Mouse (Mus musculus) heart, embryonic 14.5 days (tissue): ENCODE results near the gene Bscl2. TPM values are rescaled to one million over a fixed set of nuclear protein-coding genes. Genes with fewer than 3 reads are reported as not detected.
"Not testable (repeated sequence)": the region's sequence is repeated elsewhere in the genome, so short reads cannot be mapped to it uniquely, and the experiment has no call there.

ENCODE experiments used
- ATAC-seq: fragments of 200-750 bp; cut with Nextera tagmentation; 2 replicates; pipeline ENCODE4 v1.8.0; 2017; ENCODE audit warnings: low read depth, moderate TSS enrichment; ENCODE audit not compliant: insufficient number of reproducible peaks, insufficient read depth, low FRiP score
- H3K27ac ChIP-seq, 2 experiments: fragments of 200-500 bp in 1 of 2; fragments of 300-500 bp in 1 of 2; sonication (generic) in 1 of 2; replicated peaks in 1 of 2; 2 replicates each; pipeline ENCODE4 v1.5.1; 2012 to 2014; ENCODE audit warnings: low read depth in 2 of 2, low read length in 2 of 2, control low read depth in 1 of 2, mild to moderate bottlenecking in 1 of 2, mixed read lengths in 1 of 2; ENCODE audit not compliant: control insufficient read depth in 1 of 2, insufficient read depth in 1 of 2
- H3K27me3 ChIP-seq: fragments of 300-500 bp; sonication (generic); 2 replicates; pipeline ENCODE4 v1.6.1; 2014; ENCODE audit warnings: mild to moderate bottlenecking, low read length, control low read depth; ENCODE audit not compliant: control insufficient read depth, insufficient read depth
- H3K36me3 ChIP-seq: fragments of 300-500 bp; sonication (generic); 2 replicates; pipeline ENCODE4 v1.6.1; 2014; ENCODE audit warnings: mild to moderate bottlenecking, control low read depth, low read length, mixed read lengths; ENCODE audit not compliant: control insufficient read depth, insufficient read depth
- H3K4me1 ChIP-seq, 2 experiments: fragments of 200-500 bp in 1 of 2; fragments of 300-500 bp in 1 of 2; sonication (generic) in 1 of 2; 2 replicates each; pipeline ENCODE4 v1.6.1; 2012 to 2014; ENCODE audit warnings: low read length in 2 of 2, control low read depth in 1 of 2, mixed read lengths in 1 of 2; ENCODE audit not compliant: control insufficient read depth in 2 of 2, insufficient read depth in 2 of 2
- H3K4me2 ChIP-seq: fragments of 300-500 bp; sonication (generic); 2 replicates; pipeline ENCODE4 v1.6.1; 2014; ENCODE audit warnings: mild to moderate bottlenecking, low read length
- H3K4me3 ChIP-seq, 2 experiments: fragments of 200-500 bp in 1 of 2; fragments of 300-500 bp in 1 of 2; sonication (generic) in 1 of 2; 2 replicates each; pipeline ENCODE4 v1.5.1; 2012 to 2014; ENCODE audit warnings: low read length in 2 of 2, mild to moderate bottlenecking in 2 of 2, control low read depth in 1 of 2, low read depth in 1 of 2, moderate library complexity in 1 of 2; ENCODE audit not compliant: control insufficient read depth in 1 of 2, insufficient read depth in 1 of 2
- H3K9ac ChIP-seq: fragments of 300-500 bp; sonication (generic); 2 replicates; pipeline ENCODE4 v1.6.1; 2014; ENCODE audit warnings: mild to moderate bottlenecking, low read length
- H3K9me3 ChIP-seq: fragments of 300-500 bp; sonication (generic); 2 replicates; pipeline ENCODE4 v1.6.1; 2016; ENCODE audit warnings: low read length, control low read depth; ENCODE audit not compliant: control insufficient read depth
- WGBS: fragments of 180-500 bp; shearing (Covaris S2); extraction: QIAGEN DNeasy Blood & Tissue Kit; methylation state at CpG from one replicate; pipeline ENCODE4 v1.1.7; 2014; 5-methylcytosine and 5-hydroxymethylcytosine counted together
- polyA plus RNA-seq: library from polyadenylated mRNA; unstranded; fragments of >200 nt; fragmentation: Nextera tagmentation; extraction: Ambion mirVana; gene quantifications from 2 replicates; pipeline ENCODE4 v1.2.1, GENCODE M21; 2014

Gene Bscl2
- polyA plus RNA-seq, 1 experiment from 2014 or later: 45.0 TPM

DNA sequence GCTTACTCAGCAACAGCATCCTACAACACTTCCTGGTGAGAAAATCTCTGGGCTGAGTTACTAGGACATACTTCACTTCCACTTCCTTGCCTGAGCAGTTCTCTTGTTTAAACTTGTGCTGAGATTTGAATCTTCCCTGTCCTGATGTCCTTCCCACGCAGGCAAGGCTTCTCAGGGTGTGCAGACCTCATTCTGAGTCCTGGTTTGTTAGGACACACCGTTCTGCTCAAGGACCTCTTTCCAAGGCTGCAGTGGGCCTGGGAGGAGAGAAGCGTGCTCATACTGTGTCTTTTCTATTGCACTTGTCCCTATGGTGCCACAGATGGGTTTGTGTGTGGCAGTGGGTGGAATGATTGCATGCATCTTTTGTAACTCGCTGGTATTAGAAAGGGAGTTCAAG is 4.3 kb upstream of the Bscl2 start:
- Histone ChIP-seq H3K36me3 (peaks cover 82% of the 10 kb centered on the region), H3K9ac (no peak overlapping the region), H3K4me1 (peaks cover under 1 to 2% of the 10 kb centered on the region in 2 experiments; a peak in 2 of 4 replicates), H3K4me3 (no peak overlapping the region), H3K9me3 (no peaks in the 10 kb centered on the region), H3K27me3 (no peaks in the 10 kb centered on the region), H3K4me2 (no peak overlapping the region), H3K27ac (no peak overlapping the region)
- WGBS: 84% methylated on average over 4 of the region's 4 CpGs
- ATAC-seq: no peak

DNA sequence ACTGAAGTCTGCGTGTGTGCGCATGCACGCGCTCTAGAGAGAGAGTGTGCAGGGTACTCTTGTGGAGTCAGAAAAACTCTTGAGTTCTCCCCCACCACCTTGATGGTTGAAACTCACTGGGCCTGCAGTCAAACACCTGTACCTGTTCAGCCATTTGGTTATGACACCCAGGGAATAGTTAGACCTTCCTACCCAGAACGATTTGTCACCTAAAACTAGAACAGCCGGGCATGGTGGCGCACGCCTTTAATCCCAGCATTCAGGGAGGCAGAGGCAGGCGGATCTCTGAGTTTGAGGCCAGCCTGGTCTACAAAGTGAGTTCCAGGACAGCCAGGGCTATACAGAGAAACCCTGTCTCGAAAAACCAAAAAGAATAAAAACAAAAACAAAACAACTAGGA is 940 bp upstream of the Bscl2 start:
- not testable (repeated sequence) for H3K4me2 ChIP-seq, H3K9me3 ChIP-seq, H3K27me3 ChIP-seq, H3K4me3 ChIP-seq, ATAC-seq, H3K9ac ChIP-seq, H3K27ac ChIP-seq
- Histone ChIP-seq H3K36me3 (peaks cover 48% of the 10 kb centered on the region), H3K4me1 (peaks cover 20 to 30% of the 10 kb centered on the region in 2 experiments)
- WGBS: 97% methylated on average over 10 of the region's 10 CpGs

DNA sequence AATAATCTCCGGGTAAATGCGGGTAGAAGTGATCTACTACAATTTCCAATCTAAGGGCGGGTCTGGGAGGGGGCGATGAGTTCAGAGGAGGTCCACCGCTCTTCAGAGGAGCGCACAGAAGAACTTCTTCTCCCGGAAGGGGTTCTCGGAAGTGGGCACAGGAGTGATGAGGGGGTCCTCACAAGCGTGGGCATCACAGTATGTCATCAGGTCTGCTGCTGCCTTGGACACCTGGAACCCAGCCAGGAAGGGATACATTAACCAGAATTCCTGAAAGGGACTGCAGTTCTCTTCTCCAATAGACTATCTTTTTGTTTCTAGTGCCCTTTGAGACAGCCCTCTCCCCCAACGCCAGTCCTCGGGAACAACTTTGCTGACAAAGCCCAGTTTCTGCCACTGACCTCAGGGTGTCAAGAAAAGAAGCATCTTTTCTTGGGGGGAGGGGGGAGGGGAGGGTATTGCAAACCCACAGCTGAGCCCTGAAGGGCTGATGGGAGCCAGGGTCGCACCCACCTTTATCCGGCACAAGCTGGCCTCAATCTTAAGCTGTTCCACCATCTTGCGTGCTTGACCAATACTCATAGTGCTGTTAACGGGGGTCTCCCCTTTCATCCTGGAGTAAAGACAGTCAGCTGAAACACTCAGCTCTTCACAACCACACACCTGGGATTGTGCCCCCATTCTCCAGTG is 919 bp downstream of the Bscl2 start:
- peak overlapping the region; percentile 92 to 93 for H3K27ac ChIP-seq
- H3K9ac ChIP-seq: peak overlapping the region; percentile 79
- H3K36me3 ChIP-seq: peaks cover 44% of the 10 kb centered on the region
- 18% methylated on average over 15 of the region's 15 CpGs for WGBS
- H3K4me1 ChIP-seq: peaks cover 20 to 30% of the 10 kb centered on the region in 2 experiments
- no peaks in the 10 kb centered on the region for H3K27me3 ChIP-seq
- peak overlapping the region; percentile 50 to 63 for H3K4me3 ChIP-seq
- ATAC-seq: no peak
- H3K9me3 ChIP-seq: no peaks in the 10 kb centered on the region
- peak overlapping the region; percentile 82 for H3K4me2 ChIP-seq

DNA sequence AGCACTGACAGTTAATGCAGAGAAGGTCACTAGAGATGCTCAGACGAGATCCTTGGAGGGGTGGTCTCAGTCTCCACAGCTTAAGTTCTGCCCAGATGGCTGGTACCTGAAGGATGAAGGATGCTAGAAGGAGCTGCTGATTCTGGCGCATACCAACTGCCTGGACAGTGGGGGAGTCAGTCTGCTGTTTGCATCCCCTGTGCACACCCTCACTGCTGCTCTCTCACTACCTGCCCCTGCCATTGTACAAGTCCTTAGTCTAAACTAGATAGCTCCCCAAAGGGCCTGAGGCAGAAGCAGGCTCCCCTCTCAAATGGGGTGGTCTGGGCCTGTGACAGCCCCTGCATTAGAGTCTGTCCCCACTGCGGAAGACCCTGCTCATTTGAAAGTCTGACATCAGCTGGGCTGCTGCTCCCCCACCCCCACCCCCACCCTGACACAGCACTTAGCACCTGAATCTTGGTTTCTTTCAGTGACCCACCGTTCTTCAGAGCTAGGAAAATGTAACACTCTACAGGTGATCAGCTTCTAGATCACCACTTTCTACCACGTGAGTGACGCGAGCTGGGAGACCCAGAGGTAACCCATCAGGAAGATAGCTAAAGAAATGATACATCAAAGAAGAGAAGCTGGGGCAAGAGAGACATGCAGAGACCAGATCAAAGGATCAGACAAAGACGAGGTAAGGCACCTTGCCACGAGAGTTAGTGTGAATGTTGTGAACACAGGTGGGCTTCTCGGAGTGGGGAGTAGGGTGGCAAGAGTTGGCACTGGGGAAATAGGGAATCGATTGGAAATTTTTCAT is 2.0 kb downstream of the Bscl2 start, which contains the start of gene Gng3:
Gene Gng3 (minus strand): TSS at position 92 of the 805 bp plus-strand sequence.
- no peaks in the 10 kb centered on the region for H3K9me3 ChIP-seq
- no peak for ATAC-seq
- no peaks in the 10 kb centered on the region for H3K27me3 ChIP-seq
- 62% methylated on average over 11 of the region's 11 CpGs for WGBS
- H3K4me1 ChIP-seq: peaks cover 20 to 30% of the 10 kb centered on the region in 2 experiments
- H3K27ac ChIP-seq: peak within 1 kb of the TSS; percentile 92 to 93
- H3K9ac ChIP-seq: peak within 1 kb of the TSS; percentile 79
- H3K4me3 ChIP-seq: peak within 1 kb of the TSS; percentile 50 to 63
- peak within 1 kb of the TSS; percentile 83 for H3K4me2 ChIP-seq
- peaks cover 37% of the 10 kb centered on the region for H3K36me3 ChIP-seq

DNA sequence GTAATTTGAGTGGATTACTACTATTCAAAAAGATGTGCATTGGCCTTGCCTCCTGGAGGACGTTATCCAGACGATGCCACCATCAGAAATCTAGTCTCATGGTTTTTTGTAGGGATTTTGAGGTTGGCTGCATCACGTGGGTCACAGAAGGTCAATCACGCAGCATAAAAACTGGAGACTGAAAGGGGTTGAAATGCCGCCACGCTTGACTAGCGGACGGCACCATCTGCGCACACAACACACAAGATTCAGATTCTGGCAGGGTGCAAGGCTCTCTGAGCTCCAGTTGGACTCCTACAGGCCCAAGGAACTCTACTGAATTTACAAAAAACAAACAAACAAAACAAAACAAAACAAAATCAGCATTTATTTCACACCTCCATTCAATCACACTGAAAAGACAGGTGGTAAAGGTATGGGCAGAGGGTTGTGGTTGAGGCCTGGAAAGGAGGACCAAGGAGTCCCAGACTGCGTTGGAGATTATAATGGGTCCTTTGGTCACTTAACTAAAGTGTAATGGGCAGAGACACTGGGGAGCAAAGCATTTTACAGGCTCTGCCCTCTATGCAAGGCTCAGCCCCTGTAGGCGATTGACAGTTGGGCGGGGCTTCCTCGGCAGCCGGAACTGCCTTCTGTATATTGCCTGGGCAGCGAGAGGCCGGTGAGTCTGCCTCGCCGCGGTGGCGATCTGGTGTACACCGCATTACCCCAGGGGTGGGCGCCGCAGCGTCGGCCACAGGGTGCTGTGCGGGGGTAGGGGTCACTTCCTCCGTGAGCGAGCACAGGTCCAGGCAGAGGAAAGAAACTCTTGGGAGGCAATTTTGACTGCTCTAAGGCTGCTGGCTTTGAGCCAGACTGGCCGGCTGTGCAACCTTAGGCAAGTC is 2.9 kb downstream of the Bscl2 start:
- H3K27ac ChIP-seq: no peak overlapping the region

DNA sequence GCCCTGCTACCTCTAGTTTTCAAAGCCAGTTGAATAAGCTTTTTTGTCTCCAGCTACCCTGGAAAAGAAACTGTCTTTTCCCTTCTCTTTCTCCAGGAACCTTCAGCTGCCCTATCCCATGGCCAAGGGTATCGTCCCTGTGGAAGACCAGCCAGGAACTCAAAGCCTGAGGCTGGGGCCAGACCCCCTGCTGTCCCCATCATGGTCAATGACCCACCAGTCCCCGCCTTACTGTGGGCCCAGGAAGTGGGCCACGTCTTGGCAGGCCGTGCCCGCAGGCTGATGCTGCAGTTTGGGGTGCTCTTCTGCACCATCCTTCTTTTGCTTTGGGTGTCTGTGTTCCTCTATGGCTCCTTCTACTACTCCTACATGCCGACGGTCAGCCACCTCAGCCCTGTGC is 3.7 kb downstream of the Bscl2 start:
- no peaks in the 10 kb centered on the region for H3K27me3 ChIP-seq
- ATAC-seq: no peak
- H3K9me3 ChIP-seq: no peaks in the 10 kb centered on the region
- H3K4me1 ChIP-seq: peaks cover 20 to 30% of the 10 kb centered on the region in 2 experiments
- peak overlapping the region; percentile 51 to 53; a peak in 3 of 4 replicates for H3K4me3 ChIP-seq
- peaks cover 31% of the 10 kb centered on the region for H3K36me3 ChIP-seq
- no peak overlapping the region for H3K27ac ChIP-seq
- H3K4me2 ChIP-seq: peak overlapping the region; percentile 83
- H3K9ac ChIP-seq: peak overlapping the region; percentile 77
- 88% methylated on average over 7 of the region's 7 CpGs for WGBS

More for the DNA sequence above, 2.9 kb downstream of the Bscl2 start:
- Histone ChIP-seq H3K27me3 (no peaks in the 10 kb centered on the region), H3K9ac (peak overlapping the region; percentile 77), H3K4me3 (peak overlapping the region; percentile 51 to 53), H3K9me3 (no peaks in the 10 kb centered on the region), H3K4me1 (peaks cover 20 to 30% of the 10 kb centered on the region in 2 experiments), H3K36me3 (peaks cover 31% of the 10 kb centered on the region), H3K4me2 (peak overlapping the region; percentile 83)
- peak; percentile 42; the same call in 1 of the 2 replicates for ATAC-seq
- 25% methylated on average over 29 of the region's 29 CpGs for WGBS

DNA sequence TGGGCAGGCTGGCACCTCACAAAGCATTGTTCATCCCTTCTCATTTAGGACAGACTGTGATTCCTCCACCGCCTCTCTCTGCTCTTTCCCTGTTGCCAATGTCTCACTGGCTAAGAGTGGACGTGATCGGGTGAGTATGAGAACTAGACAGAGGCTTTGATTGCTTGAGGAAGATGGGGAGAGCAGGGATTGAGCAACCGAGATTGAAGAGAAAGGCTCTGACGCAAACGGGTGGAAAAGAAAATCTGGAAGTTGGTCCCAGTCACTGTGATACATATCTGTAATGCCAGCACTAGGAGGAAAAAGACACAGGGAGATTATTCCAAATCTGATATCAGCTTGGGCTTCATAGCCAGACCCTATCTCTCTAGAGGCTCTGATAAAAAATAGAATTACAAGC is 5.7 kb downstream of the Bscl2 start:
- peaks cover 48% of the 10 kb centered on the region for H3K36me3 ChIP-seq
- no peak overlapping the region for H3K4me3 ChIP-seq
- H3K9ac ChIP-seq: no peak overlapping the region; the same call in 1 of the 2 replicates
- 89% methylated on average over 6 of the region's 6 CpGs for WGBS
- no peak overlapping the region for H3K4me2 ChIP-seq
- no peaks in the 10 kb centered on the region for H3K27me3 ChIP-seq
- no peak for ATAC-seq
- H3K27ac ChIP-seq: no peak overlapping the region
- no peaks in the 10 kb centered on the region for H3K9me3 ChIP-seq
- H3K4me1 ChIP-seq: peaks cover 20 to 27% of the 10 kb centered on the region in 2 experiments
